Mouse (Mus musculus) embryo, embryonic 10 days (tissue): ENCODE data around the gene Lck.

ENCODE experiments used
- DNase-seq: peaks from one replicate; pipeline ENCODE4 v3.0.0-alpha.2; 2015; ENCODE audit warnings: low spot score

Lck gene

GRCm38 (mm10) chr4:129584884-129585608 is 11.6 kb upstream of the Lck start:
- peak; percentile 89 for DNase-seq

GRCm38 (mm10) chr4:129584370-129584769 is 10.9 kb upstream of the Lck start:
- DNase-seq, result no peak

DNA sequence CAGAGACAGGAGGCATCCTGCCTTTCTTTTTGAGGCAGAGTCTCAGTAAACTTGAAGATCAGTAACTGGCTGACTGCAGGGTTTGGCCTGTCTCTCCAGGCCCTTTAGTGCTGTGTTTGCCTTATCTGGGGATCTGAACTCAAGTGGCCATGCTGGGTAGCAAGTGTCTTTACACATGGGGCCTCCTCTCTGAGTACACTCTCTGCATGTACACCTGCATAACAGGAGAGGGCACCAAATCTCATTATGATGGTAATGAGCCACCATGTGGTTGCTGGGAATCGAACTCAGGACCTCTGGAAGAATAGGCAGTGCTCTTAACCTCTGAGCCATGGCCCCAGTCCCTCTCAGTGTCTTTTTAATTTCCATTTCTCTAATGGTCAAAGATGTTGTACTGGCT is 8.8 kb upstream of the Lck start:
- no peak for DNase-seq

DNA sequence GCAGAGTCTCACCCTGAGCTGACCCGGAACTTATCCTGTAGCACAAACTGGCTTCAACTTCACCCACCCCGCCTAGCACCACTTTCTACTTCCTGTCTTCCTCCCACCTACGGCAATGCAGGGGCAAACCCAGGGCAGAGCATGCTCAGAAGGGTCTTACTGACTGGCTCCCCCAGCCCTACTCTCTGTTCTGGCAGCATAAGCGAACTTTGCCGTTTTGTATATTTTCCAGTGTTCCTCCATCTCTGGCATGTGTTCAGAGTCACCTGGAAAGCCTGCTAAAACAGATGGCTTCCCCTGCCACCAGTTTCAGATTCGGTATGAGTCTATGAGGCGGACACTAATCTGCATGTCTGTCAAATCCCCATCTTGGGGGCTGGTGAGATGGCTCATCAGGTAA is 6.9 kb upstream of the Lck start:
- DNase-seq, result no peak

DNA sequence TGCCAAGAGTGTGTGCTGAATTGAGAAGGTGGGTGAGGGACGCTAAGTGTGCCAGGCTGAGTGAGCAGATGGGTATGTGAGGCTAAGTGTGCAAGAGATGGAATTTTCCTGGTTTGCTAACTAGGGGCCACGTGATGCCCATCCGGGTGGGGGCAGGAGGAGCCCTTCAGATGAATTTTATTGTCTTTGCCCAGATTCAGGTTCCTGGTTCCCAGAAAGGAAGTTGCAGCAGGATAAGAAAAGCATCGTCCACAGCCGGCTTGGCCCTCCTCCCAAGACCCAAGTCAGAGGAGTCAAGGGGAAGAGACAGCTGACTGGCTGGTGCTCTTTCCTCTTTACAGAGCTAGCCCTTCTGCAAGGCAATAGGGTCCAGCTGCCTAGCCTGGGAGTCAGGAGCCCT is 5.0 kb upstream of the Lck start, which contains the start of gene Fam167b:
TSS of gene Fam167b (minus strand) at position 84 of the 400 bp plus-strand sequence.
- DNase-seq, result no peak

DNA sequence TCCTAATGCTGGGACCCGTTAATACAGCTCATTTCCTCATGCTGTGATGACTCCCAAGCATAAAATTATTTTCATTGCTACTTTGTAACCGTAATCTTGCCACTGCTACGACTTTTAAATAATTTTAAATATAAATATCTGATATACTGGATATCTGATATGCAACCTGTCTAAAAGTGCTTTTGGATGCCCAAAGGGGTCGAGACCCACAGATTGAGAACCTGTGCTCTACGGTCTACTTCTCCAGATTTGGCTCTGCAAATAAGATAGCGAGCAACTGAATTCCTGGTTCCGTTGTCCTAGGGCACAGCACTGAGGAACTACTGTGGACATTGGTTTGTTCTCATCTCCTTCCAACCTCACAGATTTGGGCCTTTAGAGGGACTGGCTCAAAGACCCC is 4.2 kb upstream of the Lck start:
- DNase-seq, result no peak

- peak; percentile 82 for DNase-seq
Measured at GRCm38 (mm10) chr4:129576863-129577491, 3.5 kb upstream of the Lck start.

GRCm38 (mm10) chr4:129575171-129575844 is 1.9 kb upstream of the Lck start:
- no peak for DNase-seq

DNA sequence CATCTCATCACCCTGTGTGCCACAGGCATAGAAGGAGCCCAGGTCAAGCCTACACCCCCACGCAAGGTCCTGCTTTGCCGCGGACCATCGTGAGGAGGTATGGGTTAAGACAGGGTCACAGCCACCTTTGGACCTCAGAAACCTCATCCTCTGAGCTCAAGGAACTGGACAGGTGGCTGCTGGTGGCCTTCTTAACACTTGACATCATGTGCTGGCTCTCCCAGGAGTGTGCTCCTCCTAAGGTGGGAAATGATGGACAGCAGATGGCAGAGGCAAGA is 409 bp downstream of the Lck start:
- no peak for DNase-seq

GRCm38 (mm10) chr4:129572236-129573092 is 977 bp downstream of the Lck start:
- no peak for DNase-seq

DNA sequence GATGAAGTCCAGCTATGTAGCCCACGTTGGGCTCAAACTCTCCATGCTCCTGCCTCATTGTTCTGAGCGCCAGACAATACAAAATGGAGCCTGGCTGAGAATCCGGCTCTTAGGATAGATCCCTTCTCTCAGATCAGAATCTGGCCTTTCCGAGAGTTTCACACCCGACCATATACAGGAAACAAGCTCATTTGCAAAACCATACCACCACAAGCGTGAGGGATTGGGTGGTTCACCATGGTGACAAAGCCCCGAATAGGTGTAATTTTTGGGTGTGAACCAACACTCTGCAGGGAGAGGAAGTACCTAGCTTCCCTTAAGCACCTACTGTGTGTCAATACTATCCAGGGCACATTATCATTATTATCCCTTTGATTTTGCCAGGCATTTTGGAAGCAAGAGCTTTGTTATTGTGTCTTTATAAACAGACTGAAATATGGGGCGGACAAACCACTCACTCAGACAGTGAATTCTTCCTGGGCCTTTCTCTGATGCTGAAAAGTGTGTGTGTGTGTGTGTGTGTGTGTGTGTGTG is 1.8 kb downstream of the Lck start:
- no peak for DNase-seq

DNA sequence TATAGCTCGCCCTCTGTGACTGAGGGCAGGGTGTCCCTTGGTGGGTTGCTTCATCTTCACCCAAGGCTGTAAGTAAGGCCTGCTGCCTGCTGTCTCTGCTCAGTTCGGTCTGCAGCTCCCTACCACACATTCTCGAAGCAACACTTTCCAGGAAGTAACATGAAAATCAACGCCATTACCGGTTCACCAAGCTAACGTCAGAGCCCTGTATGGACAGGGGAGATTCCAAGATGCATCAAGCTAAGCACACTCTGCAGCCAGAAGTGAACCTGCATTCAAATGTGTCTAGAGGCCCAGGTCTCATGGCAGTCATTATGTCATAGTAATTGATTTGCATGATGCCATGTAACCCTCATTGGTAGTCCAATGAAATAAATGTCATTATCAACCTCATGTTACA is 3.4 kb downstream of the Lck start:
- no peak for DNase-seq

GRCm38 (mm10) chr4:129568366-129568765 is 5.1 kb downstream of the Lck start:
- no peak for DNase-seq

- DNase-seq, result no peak
Measured at GRCm38 (mm10) chr4:129565139-129565538, 8.3 kb downstream of the Lck start.

GRCm38 (mm10) chr4:129563718-129564117 is 9.7 kb downstream of the Lck start:
- peak; percentile 72 for DNase-seq

- no peak for DNase-seq
Measured at GRCm38 (mm10) chr4:129561184-129561583, 12.3 kb downstream of the Lck start.

DNA sequence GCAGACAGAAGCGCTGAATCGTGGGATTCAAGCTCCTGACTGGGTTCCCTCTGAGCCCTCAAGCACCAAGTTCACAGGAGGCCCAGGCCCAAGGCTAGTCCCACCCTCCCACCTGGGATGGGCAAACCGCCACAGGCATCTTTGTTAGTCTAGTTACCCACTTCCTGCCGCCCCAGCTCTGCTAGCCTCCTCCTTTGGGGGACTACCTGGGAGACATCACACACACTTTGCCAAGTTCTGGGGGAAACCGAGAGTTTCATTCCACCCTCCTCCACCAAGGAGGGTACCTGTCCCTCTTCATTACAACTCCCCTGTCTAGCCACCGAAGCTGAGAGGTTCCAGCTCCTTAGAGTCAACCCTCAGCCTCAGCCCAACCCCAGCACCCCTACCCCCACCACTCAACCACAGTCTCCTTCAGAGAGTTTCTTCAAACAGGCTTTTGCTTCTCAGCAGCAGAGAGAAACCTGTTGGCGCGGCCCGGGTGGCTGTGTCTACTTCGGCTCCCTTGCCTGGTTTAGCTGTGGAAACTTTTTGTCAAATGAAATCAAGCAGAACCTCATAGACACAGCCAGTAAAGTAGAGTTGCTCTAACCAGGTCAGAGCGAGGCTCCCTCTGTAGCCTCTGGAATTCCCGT is 15.0 kb downstream of the Lck start:
- no peak for DNase-seq

- peak; percentile 28 for DNase-seq
Measured at GRCm38 (mm10) chr4:129557256-129557808, 16.1 kb downstream of the Lck start.

DNA sequence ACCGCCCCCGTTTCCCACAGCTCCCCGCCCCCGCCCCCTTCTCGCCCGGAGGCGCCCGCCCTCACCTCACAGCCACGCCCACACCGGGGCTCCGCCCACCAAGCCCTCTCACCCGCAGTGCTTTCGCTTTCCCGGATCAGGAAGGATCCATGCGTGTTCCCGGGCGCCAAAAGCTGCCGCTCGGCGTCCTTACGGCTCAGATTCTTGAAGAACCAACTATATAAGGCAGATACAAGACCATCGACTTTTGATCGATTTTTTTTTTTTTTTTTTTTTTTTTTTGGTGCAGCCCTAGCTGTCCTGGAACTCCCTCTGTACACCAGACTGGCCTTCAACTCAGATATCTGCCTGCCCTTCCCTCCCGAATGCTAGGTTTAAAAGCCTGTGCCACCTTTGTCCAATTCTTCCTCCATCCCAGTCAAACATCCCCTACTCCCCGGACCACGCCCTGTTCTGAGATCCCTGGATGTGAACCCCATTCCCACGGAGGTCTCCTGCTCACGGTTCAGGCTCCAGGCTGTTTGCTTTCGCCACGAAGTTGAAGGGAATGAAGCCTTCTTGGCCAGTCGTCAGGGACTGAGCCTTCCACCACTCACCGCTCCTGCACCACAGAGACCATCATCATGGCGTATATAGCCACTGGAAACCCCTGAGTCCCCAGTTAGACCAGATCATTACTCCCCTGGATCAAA is 16.8 kb downstream of the Lck start:
- peak; percentile 92 for DNase-seq

DNA sequence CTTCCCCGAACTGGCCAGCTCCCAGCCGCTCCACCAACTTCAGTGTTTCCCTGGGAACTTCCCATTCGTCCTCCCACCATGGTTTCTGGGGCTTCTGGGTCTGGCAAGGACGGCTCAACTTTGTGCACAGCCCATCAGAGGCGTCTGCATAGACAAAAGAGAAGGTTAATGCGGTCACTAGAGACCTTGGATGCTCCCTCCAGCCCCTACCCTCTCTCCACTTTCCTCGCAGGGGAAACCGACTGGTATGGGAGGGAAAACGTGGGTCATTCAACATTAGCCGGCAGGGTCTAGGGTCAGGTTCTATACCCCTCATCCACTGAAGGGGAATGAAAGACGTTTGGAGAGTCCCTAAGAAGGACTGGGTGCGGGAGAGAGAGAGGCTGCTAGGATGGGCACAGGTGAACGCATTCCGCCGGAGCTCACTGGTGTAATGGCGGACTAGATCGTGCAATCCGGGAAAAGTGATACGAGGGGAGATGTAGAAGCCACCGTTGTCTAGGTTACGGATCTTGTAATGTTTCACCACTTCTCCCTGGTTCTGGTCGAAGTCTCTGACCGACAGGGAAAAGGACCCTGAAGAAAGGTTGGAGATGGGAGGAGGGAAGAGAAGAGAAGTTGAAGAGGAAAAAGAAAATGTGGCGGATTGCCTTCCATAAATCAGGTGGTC is 17.4 kb downstream of the Lck start:
- DNase-seq, result peak; percentile 20
